ENCODE assay signal across 26 mouse cellular contexts in the genomic region with DNA sequence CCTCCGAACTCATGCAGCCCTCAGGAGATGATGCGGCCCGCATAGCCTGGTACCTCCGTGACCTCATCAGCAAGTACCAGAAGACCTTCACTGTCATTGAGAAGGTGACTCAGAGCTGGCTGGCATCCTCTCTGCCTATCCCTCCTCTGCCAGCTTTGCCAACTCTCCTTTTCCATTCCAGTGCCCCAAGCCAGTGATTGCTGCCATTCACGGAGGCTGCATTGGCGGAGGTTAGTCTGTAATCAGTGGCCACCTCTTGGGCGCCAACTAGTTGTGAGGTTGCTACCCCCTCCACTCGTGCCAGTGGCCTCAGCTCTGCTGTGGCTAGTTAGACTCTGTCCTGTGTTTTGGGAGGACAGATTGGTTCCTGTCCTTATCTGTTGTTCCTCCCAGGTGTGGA. TPM values are rescaled to one million over a fixed set of nuclear protein-coding genes. Genes with fewer than 3 reads are reported as not detected.
DNase-seq lines count a peak whose midpoint lies in the region; ATAC-seq and TF ChIP-seq lines count a peak whose summit lies in the region.
"Had no signal": no experiment of that assay in that cellular context is flagged by ENCODE, and none has a peak within 500 bp of the region (broad histone marks: within the 10 kb centered on the region; RNA-seq: fewer than 3 reads in every experiment).

No protein-coding gene starts in this region.

- TF ChIP-seq POLR2A in kidney, adult 2 months (IDR thresholded peaks at IDR 0.05; ENCODE audit: low read depth, low read length) = no peak

- H3K36me3 ChIP-seq in heart, embryonic 11.5 days (ENCODE audit: control insufficient read depth, insufficient read depth, low read length) = peaks cover 6% of the 10 kb centered on the region
- peaks cover 8% of the 10 kb centered on the region for H3K36me3 ChIP-seq in kidney, adult 2 months (ENCODE audit: control insufficient read depth, insufficient read depth, low read length)

- no peak overlapping the region for H3K27ac ChIP-seq in heart, embryonic 11.5 days (ENCODE audit: low read depth, low read length)
- no peak overlapping the region for H3K27ac ChIP-seq in kidney, adult 2 months (ENCODE audit: insufficient read depth, low read depth, low read length)
- H3K27ac ChIP-seq: embryonic facial prominence, embryonic 12.5 days; forebrain, embryonic 12.5 days; gastrocnemius, adult 2 months; hindbrain, embryonic 13.5 days; limb, embryonic 10.5 days; macrophage; midbrain, embryonic 15.5 days; neural tube, embryonic 13.5 days had no signal

- TF ChIP-seq CTCF in kidney, adult 2 months (conservative IDR thresholded peaks at IDR 0.05; ENCODE audit: insufficient read depth, insufficient read length, low read depth, low read length) = no peak

- no peak overlapping the region for H3K9ac ChIP-seq in heart, embryonic 11.5 days (ENCODE audit: low read depth, low read length)
- H3K9ac ChIP-seq: embryonic facial prominence, embryonic 12.5 days; forebrain, embryonic 12.5 days; hindbrain, embryonic 13.5 days; liver, postnatal 0 days; midbrain, embryonic 15.5 days; neural tube, embryonic 13.5 days had no signal

- no peaks in the 10 kb centered on the region for H3K27me3 ChIP-seq in heart, embryonic 11.5 days (ENCODE audit: control insufficient read depth, insufficient read depth, low read length)
- no peaks in the 10 kb centered on the region for H3K27me3 ChIP-seq in kidney, adult 2 months (replicated peaks; ENCODE audit: control insufficient read depth, insufficient read depth, low read length)
- H3K27me3 ChIP-seq: embryonic facial prominence, embryonic 12.5 days; forebrain, embryonic 12.5 days; hindbrain, embryonic 13.5 days; midbrain, embryonic 15.5 days; neural tube, embryonic 13.5 days had no signal

- ATAC-seq in heart, embryonic 11.5 days (replicated peaks; ENCODE audit: insufficient number of reproducible peaks, low FRiP score, low TSS enrichment) = no peak
- ATAC-seq: liver, postnatal 0 days; lung, postnatal 0 days; midbrain, embryonic 15.5 days had no signal

- 91% methylated on average over 8 of the region's 8 CpGs for WGBS in heart, embryonic 11.5 days (ENCODE audit: insufficient replicate concordance)
- 78% methylated on average over 8 of the region's 8 CpGs for WGBS in kidney, adult 2 months

- DNase-seq in heart, adult 11 months = peak; percentile 97
- peak; percentile 64 for DNase-seq in kidney, adult 2 months
- DNase-seq in kidney, postnatal 10 days = no peak
- DNase-seq in adrenal gland, postnatal 14 days = peak; percentile 84
- DNase-seq in heart, postnatal 10 days = peak; percentile 80 to 81
- no peak for DNase-seq in natural killer cell, adult 2 months (ENCODE audit: low spot score in 2 of 2)
- DNase-seq in thymus, postnatal 4 days = no peak
- DNase-seq: cerebellum, adult 18-20 months; cerebellum, postnatal 25 days; gastrocnemius, adult 2 months; kidney, adult 9 months; liver; liver, postnatal 0 days; thymus, postnatal 36 days had no signal

- peaks cover 15% of the 10 kb centered on the region for H3K4me1 ChIP-seq in heart, embryonic 11.5 days (ENCODE audit: control insufficient read depth, insufficient read depth, low read length)
- peaks cover 8% of the 10 kb centered on the region for H3K4me1 ChIP-seq in kidney, adult 2 months (ENCODE audit: control insufficient read depth, insufficient read depth, low read length)

- intact Hi-C loops in heart, postnatal 10 days (cut with DNase I) = no loop called here

- H3K9me3 ChIP-seq in heart, embryonic 11.5 days (replicated peaks; ENCODE audit: control insufficient read depth, low read length) = no peaks in the 10 kb centered on the region
- H3K9me3 ChIP-seq: embryonic facial prominence, embryonic 12.5 days; forebrain, embryonic 12.5 days; hindbrain, embryonic 13.5 days; limb, embryonic 10.5 days; midbrain, embryonic 15.5 days; neural tube, embryonic 13.5 days had no signal

- no peak overlapping the region for H3K4me3 ChIP-seq in heart, embryonic 11.5 days (ENCODE audit: low read depth, low read length)
- no peak overlapping the region for H3K4me3 ChIP-seq in kidney, adult 2 months (ENCODE audit: insufficient read depth, low read depth, low read length)
- H3K4me3 ChIP-seq: embryonic facial prominence, embryonic 12.5 days; erythroblast, embryonic 14.5 days; forebrain, embryonic 12.5 days; gastrocnemius, adult 2 months; hindbrain, embryonic 13.5 days; limb, embryonic 10.5 days; midbrain, embryonic 15.5 days; neural tube, embryonic 13.5 days had no signal

- H3K4me2 ChIP-seq in heart, embryonic 11.5 days = no peak overlapping the region
- H3K4me2 ChIP-seq: embryonic facial prominence, embryonic 12.5 days; forebrain, embryonic 12.5 days; hindbrain, embryonic 13.5 days; midbrain, embryonic 15.5 days; neural tube, embryonic 13.5 days had no signal

RNA-seq across cellular contexts. Expression of a gene that starts 3.8 kb away (rescaled TPM):
- polyA plus RNA-seq in heart, embryonic 11.5 days (2014; fragmentation: Nextera tagmentation; extraction: Ambion mirVana) = 2.2 and 3.9 TPM in 2 replicates
- 22.8 and 25.0 TPM in 2 replicates for polyA plus RNA-seq in kidney, adult 2 months (2012; rRNA removed)
- total RNA-seq in adrenal gland, postnatal 14 days (2021) = 18.7 and 32.4 TPM in 2 replicates
- total RNA-seq in heart, postnatal 10 days (2021) = 10 to 100 TPM; 35.0 to 35.8 TPM

RNA-seq across cellular contexts. Expression of a gene that starts 4.8 kb away (rescaled TPM):
- polyA plus RNA-seq in heart, embryonic 11.5 days (2014; fragmentation: Nextera tagmentation; extraction: Ambion mirVana) = 139 and 149 TPM in 2 replicates
- 865 and 950 TPM in 2 replicates for polyA plus RNA-seq in kidney, adult 2 months (2012; rRNA removed)
- 1,138 and 1,196 TPM in 2 replicates for total RNA-seq in adrenal gland, postnatal 14 days (2021)
- total RNA-seq in heart, postnatal 10 days (2021) = 1,000 to 10,000 TPM; 1,137 to 1,217 TPM

RNA-seq across cellular contexts. Expression of a gene that starts 21.5 kb away (rescaled TPM):
- 210 and 212 TPM in 2 replicates for polyA plus RNA-seq in heart, embryonic 11.5 days (2014; fragmentation: Nextera tagmentation; extraction: Ambion mirVana)
- polyA plus RNA-seq in kidney, adult 2 months (2012; rRNA removed) = 172 and 214 TPM in 2 replicates
- total RNA-seq in adrenal gland, postnatal 14 days (2021) = 423 and 480 TPM in 2 replicates
- 100 to 1,000 TPM; 423 to 428 TPM for total RNA-seq in heart, postnatal 10 days (2021)

RNA-seq across cellular contexts. Expression of a gene that starts 33.8 kb away (rescaled TPM):
- 0.82 and 1.0 TPM in 2 replicates for polyA plus RNA-seq in heart, embryonic 11.5 days (2014; fragmentation: Nextera tagmentation; extraction: Ambion mirVana)
- polyA plus RNA-seq in kidney, adult 2 months (2012; rRNA removed) = 1.1 and 1.6 TPM in 2 replicates
- total RNA-seq in adrenal gland, postnatal 14 days (2021) = 1.1 TPM in 1 of 2 replicates, not detected in the other
- 1 to 10 TPM; 2.2 to 2.8 TPM for total RNA-seq in heart, postnatal 10 days (2021)
- total RNA-seq: gastrocnemius, adult 2 months; granulocyte monocyte progenitor cell, adult 5-6 weeks; left cerebral cortex, adult 8-10 months had no signal
- polyA plus RNA-seq: erythroblast, embryonic 14.5 days; macrophage had no signal

RNA-seq across cellular contexts. Expression of a gene that starts 41.1 kb away (rescaled TPM):
- 2.4 and 2.5 TPM in 2 replicates for polyA plus RNA-seq in heart, embryonic 11.5 days (2014; fragmentation: Nextera tagmentation; extraction: Ambion mirVana)
- 2.9 and 5.9 TPM in 2 replicates for polyA plus RNA-seq in kidney, adult 2 months (2012; rRNA removed)
- total RNA-seq in adrenal gland, postnatal 14 days (2021) = 3.1 and 7.3 TPM in 2 replicates
- 1 to 10 TPM; 2.1 to 2.2 TPM for total RNA-seq in heart, postnatal 10 days (2021)

Comparison
In these comparisons a context has a peak if more than half of its experiments do, and no peak if none do; other contexts are left out.
1. DNase-seq: peak in heart, adult 11 months (single experiment), kidney, adult 2 months (single experiment), adrenal gland, postnatal 14 days (single experiment) and heart, postnatal 10 days (2 of 2); none in kidney, postnatal 10 days (single experiment), natural killer cell, adult 2 months (0 of 2) and thymus, postnatal 4 days (single experiment).